Mouse (Mus musculus) liver, adult 2 months (tissue): ENCODE data around the gene Bmp2k.

Experiments used
- CTCF ChIP-seq: fragments of 200-500 bp; IDR thresholded peaks from 2 replicates; pipeline ENCODE4 v1.5.1; 2011; ENCODE audit warnings: low read depth, low read length, control low read depth
- POLR2A ChIP-seq: fragments of 200-500 bp; IDR thresholded peaks from 2 replicates; pipeline ENCODE4 v1.6.1; 2011; ENCODE audit warnings: low read length, control low read depth; ENCODE audit not compliant: insufficient read depth; ENCODE audit errors: extremely low read depth

GRCm38 (mm10) chr5:96962934-96963301 is 34.6 kb upstream of the Bmp2k start:
- no peak for TF ChIP-seq POLR2A
- no peak for TF ChIP-seq CTCF
